In the genomic region with DNA sequence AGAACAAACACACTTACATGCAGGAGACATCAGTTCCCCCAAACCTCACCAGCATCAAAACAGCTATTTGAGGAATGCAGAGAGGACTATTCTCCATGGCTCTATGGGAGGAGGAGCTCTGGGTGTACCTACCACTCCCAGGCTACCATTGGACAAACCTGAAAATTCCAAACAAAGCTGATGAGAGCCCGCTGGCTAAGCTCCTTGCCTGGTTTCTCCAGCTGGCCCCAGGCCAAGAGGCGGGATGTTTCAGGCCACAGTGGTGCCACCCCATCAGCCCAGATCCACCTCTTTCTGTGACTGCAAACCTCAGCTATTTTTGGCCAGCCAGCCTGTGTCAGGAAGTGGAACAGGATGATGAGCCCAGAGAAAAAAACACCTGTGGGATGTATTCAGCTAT, we compare ENCODE assay signal across 9 mouse cellular contexts. TPM values are rescaled to one million over a fixed set of nuclear protein-coding genes. Genes with fewer than 3 reads are reported as not detected.
DNase-seq lines count a peak whose midpoint lies in the region; ATAC-seq lines count a peak whose summit lies in the region.
"Had no signal": no experiment of that assay in that cellular context is flagged by ENCODE, and none has a peak within 500 bp of the region (broad histone marks: within the 10 kb centered on the region; RNA-seq: fewer than 3 reads in every experiment).

No protein-coding gene starts in this region.

- peak; percentile 27 for DNase-seq in liver
- DNase-seq in liver, embryonic 11.5 days (ENCODE audit: low spot score) = no peak
- peak; percentile 87 for DNase-seq in adrenal gland, postnatal 10 days
- peak; percentile 89 to 92 for DNase-seq in heart, adult 18-20 months
- DNase-seq in kidney, postnatal 10 days = peak; percentile 84
- DNase-seq in ovary, postnatal 36 days (ENCODE audit: low spot score) = peak; percentile 59
- DNase-seq in layer of hippocampus, adult 18-20 months (ENCODE audit: low spot score in 2 of 2) = no peak
- DNase-seq in B cell, adult 2 months = no peak

- H3K4me3 ChIP-seq in liver, embryonic 11.5 days (ENCODE audit: low read depth, low read length) = no peak overlapping the region

- H3K9ac ChIP-seq in liver, embryonic 11.5 days (ENCODE audit: low read depth, low read length) = no peak overlapping the region
- H3K9ac ChIP-seq: liver, embryonic 14.5 days had no signal

- H3K4me2 ChIP-seq in liver, embryonic 11.5 days = no peak overlapping the region

- no peaks in the 10 kb centered on the region for H3K36me3 ChIP-seq in liver, embryonic 11.5 days (ENCODE audit: control insufficient read depth, insufficient read depth, low read length)

- 49% methylated on average over 2 of the region's 2 CpGs for WGBS in liver, embryonic 11.5 days

- H3K4me1 ChIP-seq in liver, embryonic 11.5 days (replicated peaks; ENCODE audit: control insufficient read depth, insufficient read depth, low read length) = peaks cover 7% of the 10 kb centered on the region; the same call in 1 of the 2 replicates

- no peaks in the 10 kb centered on the region; the same call in 1 of the 2 replicates for H3K27me3 ChIP-seq in liver, embryonic 11.5 days (replicated peaks; ENCODE audit: control insufficient read depth, insufficient read depth, low read length)

- no peaks in the 10 kb centered on the region; the same call in 1 of the 2 replicates for H3K9me3 ChIP-seq in liver, embryonic 11.5 days (ENCODE audit: control insufficient read depth, low read length)

- ATAC-seq in liver, embryonic 11.5 days (replicated peaks; ENCODE audit: low FRiP score) = no peak

- H3K27ac ChIP-seq in liver, embryonic 11.5 days (ENCODE audit: low read depth, low read length) = no peak overlapping the region
- H3K27ac ChIP-seq: liver, embryonic 14.5 days had no signal

RNA-seq across cellular contexts. Expression of a gene that starts 33.0 kb away (rescaled TPM):
- polyA plus RNA-seq in liver, embryonic 11.5 days (2014; fragmentation: Nextera tagmentation; extraction: Ambion mirVana) = 59.7 and 65.4 TPM in 2 replicates
- 10 to 100 TPM; 67.2 to 71.2 TPM for total RNA-seq in adrenal gland, postnatal 10 days (2021)
- total RNA-seq in heart, adult 18-20 months (2021) = 10 to 100 TPM; 19.2 to 27.3 TPM
- total RNA-seq in layer of hippocampus, adult 18-20 months (2021) = 10 to 100 TPM; 62.3 to 62.5 TPM

Comparison
In these comparisons a context has a peak if more than half of its experiments do, and no peak if none do; other contexts are left out.
1. DNase-seq: peak in liver (single experiment), adrenal gland, postnatal 10 days (single experiment), heart, adult 18-20 months (2 of 2), kidney, postnatal 10 days (single experiment) and ovary, postnatal 36 days (single experiment); none in liver, embryonic 11.5 days (single experiment), layer of hippocampus, adult 18-20 months (0 of 2) and B cell, adult 2 months (0 of 2).